Mouse (Mus musculus) hindbrain, embryonic 14.5 days (tissue): Measurements from ENCODE around the gene Cd276. TPM values are rescaled to one million over a fixed set of nuclear protein-coding genes. Genes with fewer than 3 reads are reported as not detected.

Experiments used
- ATAC-seq: fragments of 200-750 bp; cut with Nextera tagmentation; 2 replicates; pipeline ENCODE4 v1.8.0; 2017; ENCODE audit warnings: moderate number of reproducible peaks, mild to moderate bottlenecking, moderate TSS enrichment, moderate library complexity; ENCODE audit not compliant: low FRiP score
- DNase-seq: peaks from one replicate; pipeline ENCODE4 v3.0.0-alpha.2; 2015; ENCODE audit warnings: low spot score
- H3K27ac ChIP-seq: fragments of 300-500 bp; sonication (generic); 2 replicates; pipeline ENCODE4 v1.5.1; 2014; ENCODE audit warnings: mild to moderate bottlenecking, moderate library complexity
- H3K27me3 ChIP-seq: fragments of 300-500 bp; sonication (generic); 2 replicates; pipeline ENCODE4 v1.6.1; 2014; ENCODE audit warnings: mild to moderate bottlenecking, low read length, mixed read lengths; ENCODE audit not compliant: control insufficient read depth, insufficient read depth
- H3K36me3 ChIP-seq: fragments of 300-500 bp; sonication (generic); replicated peaks from 2 replicates; pipeline ENCODE4 v1.6.1; 2014; ENCODE audit not compliant: control insufficient read depth, insufficient read depth
- H3K4me1 ChIP-seq: fragments of 300-500 bp; sonication (generic); replicated peaks from 2 replicates; pipeline ENCODE4 v1.6.1; 2014; ENCODE audit warnings: antibody characterized with exemption, low read length, mixed read lengths; ENCODE audit not compliant: control insufficient read depth, insufficient read depth
- H3K4me2 ChIP-seq: fragments of 300-500 bp; sonication (generic); replicated peaks from 2 replicates; pipeline ENCODE4 v1.6.1; 2014; ENCODE audit warnings: mild to moderate bottlenecking, moderate library complexity
- H3K4me3 ChIP-seq: fragments of 300-500 bp; sonication (generic); replicated peaks from 2 replicates; pipeline ENCODE4 v1.5.1; 2014; ENCODE audit warnings: mild to moderate bottlenecking, low read length
- H3K9ac ChIP-seq: fragments of 300-500 bp; sonication (generic); 2 replicates; pipeline ENCODE4 v1.6.1; 2014
- H3K9me3 ChIP-seq: fragments of 300-500 bp; sonication (generic); 2 replicates; pipeline ENCODE4 v1.6.1; 2016; ENCODE audit warnings: low read length; ENCODE audit not compliant: control insufficient read depth
- WGBS: fragments of 180-500 bp; shearing (Covaris S2); extraction: QIAGEN DNeasy Blood & Tissue Kit; methylation state at CpG from one replicate; pipeline ENCODE4 v1.1.7; 2014; 5-methylcytosine and 5-hydroxymethylcytosine counted together
- polyA plus RNA-seq: library from polyadenylated mRNA; unstranded; fragments of >200 nt; fragmentation: Nextera tagmentation; extraction: Ambion mirVana; gene quantifications from 2 replicates; pipeline ENCODE4 v1.2.1, GENCODE M21; 2014

Cd276 gene
- polyA plus RNA-seq, 1 experiment from 2014 or later = 37.6 TPM

GRCm38 (mm10) chr9:58554056-58554907, 955 bp downstream of the Cd276 start:
- DNase-seq = peak; percentile 59
- peaks cover 22% of the 10 kb centered on the region for H3K4me1 ChIP-seq
- no peaks in the 10 kb centered on the region for H3K9me3 ChIP-seq
- H3K9ac ChIP-seq = peak overlapping the region; percentile 99
- 14% methylated on average over 20 of the region's 23 CpGs for WGBS
- H3K4me2 ChIP-seq = peak overlapping the region; percentile 79
- peak overlapping the region; percentile 99 for H3K27ac ChIP-seq
- no peaks in the 10 kb centered on the region for H3K36me3 ChIP-seq
- no peaks in the 10 kb centered on the region for H3K27me3 ChIP-seq
- ATAC-seq = peak; percentile 52
- H3K4me3 ChIP-seq = peak overlapping the region; percentile 89

GRCm38 (mm10) chr9:58552083-58552482, 3.2 kb downstream of the Cd276 start:
- Histone ChIP-seq H3K4me3 (no peak overlapping the region), H3K4me2 (no peak overlapping the region), H3K9me3 (no peaks in the 10 kb centered on the region), H3K27ac (no peak overlapping the region), H3K9ac (no peak overlapping the region), H3K4me1 (peaks cover 25% of the 10 kb centered on the region), H3K36me3 (no peaks in the 10 kb centered on the region), H3K27me3 (no peaks in the 10 kb centered on the region)
- no peak for ATAC-seq
- WGBS = 80% methylated on average over 9 of the region's 9 CpGs
- DNase-seq = no peak

- DNase-seq (no peak), ATAC-seq (no peak)
- no peaks in the 10 kb centered on the region for H3K36me3 ChIP-seq
- no peaks in the 10 kb centered on the region for H3K27me3 ChIP-seq
- 95% methylated on average over 6 of the region's 6 CpGs for WGBS
- H3K4me3 ChIP-seq = no peak overlapping the region
- H3K27ac ChIP-seq = no peak overlapping the region
- peaks cover 26% of the 10 kb centered on the region for H3K4me1 ChIP-seq
- H3K4me2 ChIP-seq = no peak overlapping the region
- H3K9ac ChIP-seq = no peak overlapping the region
- no peaks in the 10 kb centered on the region for H3K9me3 ChIP-seq
Measured at GRCm38 (mm10) chr9:58550928-58551327, 4.3 kb downstream of the Cd276 start.

- Histone ChIP-seq H3K36me3 (no peaks in the 10 kb centered on the region), H3K9ac (no peak overlapping the region), H3K4me2 (no peak overlapping the region), H3K4me1 (peaks cover 22% of the 10 kb centered on the region), H3K4me3 (no peak overlapping the region), H3K9me3 (no peaks in the 10 kb centered on the region), H3K27ac (no peak overlapping the region), H3K27me3 (no peaks in the 10 kb centered on the region)
- WGBS = 76% methylated on average over 3 of the region's 3 CpGs
- ATAC-seq (no peak), DNase-seq (no peak)
Measured at GRCm38 (mm10) chr9:58549694-58550093, 5.5 kb downstream of the Cd276 start.

- Histone ChIP-seq H3K36me3 (no peaks in the 10 kb centered on the region), H3K27ac (no peak overlapping the region), H3K4me3 (no peak overlapping the region), H3K27me3 (no peaks in the 10 kb centered on the region), H3K9ac (no peak overlapping the region), H3K4me1 (peaks cover 18% of the 10 kb centered on the region), H3K4me2 (no peak overlapping the region), H3K9me3 (no peaks in the 10 kb centered on the region)
- DNase-seq (no peak), ATAC-seq (no peak)
- WGBS = 46% methylated on average over 4 of the region's 4 CpGs
Measured at GRCm38 (mm10) chr9:58548897-58549296, 6.3 kb downstream of the Cd276 start.

- Histone ChIP-seq H3K27ac (no peak overlapping the region), H3K36me3 (no peaks in the 10 kb centered on the region), H3K4me3 (no peak overlapping the region), H3K9ac (no peak overlapping the region), H3K27me3 (no peaks in the 10 kb centered on the region), H3K9me3 (no peaks in the 10 kb centered on the region), H3K4me2 (no peak overlapping the region), H3K4me1 (peaks cover 9% of the 10 kb centered on the region; the same call in 1 of the 2 replicates)
- DNase-seq (no peak), ATAC-seq (no peak)
- 69% methylated on average over 11 of the region's 11 CpGs for WGBS
Measured at GRCm38 (mm10) chr9:58546630-58547360, 8.4 kb downstream of the Cd276 start.

- Histone ChIP-seq H3K36me3 (no peaks in the 10 kb centered on the region), H3K27ac (no peak overlapping the region), H3K4me2 (no peak overlapping the region), H3K27me3 (no peaks in the 10 kb centered on the region), H3K9me3 (no peaks in the 10 kb centered on the region), H3K9ac (no peak overlapping the region), H3K4me1 (peaks cover 9% of the 10 kb centered on the region; the same call in 1 of the 2 replicates), H3K4me3 (no peak overlapping the region)
- ATAC-seq (no peak), DNase-seq (no peak)
- 72% methylated on average over 6 of the region's 6 CpGs for WGBS
Measured at GRCm38 (mm10) chr9:58545428-58545827, 9.8 kb downstream of the Cd276 start.

GRCm38 (mm10) chr9:58544879-58545324, 10.3 kb downstream of the Cd276 start:
- ATAC-seq = no peak
- Histone ChIP-seq H3K9me3 (no peaks in the 10 kb centered on the region), H3K4me2 (no peak overlapping the region), H3K4me3 (no peak overlapping the region), H3K27ac (no peak overlapping the region), H3K36me3 (no peaks in the 10 kb centered on the region), H3K27me3 (no peaks in the 10 kb centered on the region), H3K4me1 (peaks cover 9% of the 10 kb centered on the region; the same call in 1 of the 2 replicates), H3K9ac (0 out of 2 replicates have a peak overlapping the region, but pooled peaks have one; percentile 8)
- 69% methylated on average over 4 of the region's 4 CpGs for WGBS
- peak; percentile 45 for DNase-seq

- Histone ChIP-seq H3K36me3 (peaks cover 18% of the 10 kb centered on the region), H3K4me2 (no peak overlapping the region), H3K27me3 (no peaks in the 10 kb centered on the region), H3K9ac (no peak overlapping the region), H3K4me1 (peaks cover 5% of the 10 kb centered on the region; the same call in 1 of the 2 replicates), H3K4me3 (no peak overlapping the region), H3K27ac (peak overlapping the region; percentile 39; the same call in 1 of the 2 replicates), H3K9me3 (no peaks in the 10 kb centered on the region)
- WGBS = 47% methylated on average over 6 of the region's 6 CpGs
- ATAC-seq = no peak
- peak; percentile 67 for DNase-seq
Measured at GRCm38 (mm10) chr9:58541895-58542338, 13.3 kb downstream of the Cd276 start.
